Mouse (Mus musculus): ENCODE data around the gene Ubr2.

Gene Ubr2

DNA sequence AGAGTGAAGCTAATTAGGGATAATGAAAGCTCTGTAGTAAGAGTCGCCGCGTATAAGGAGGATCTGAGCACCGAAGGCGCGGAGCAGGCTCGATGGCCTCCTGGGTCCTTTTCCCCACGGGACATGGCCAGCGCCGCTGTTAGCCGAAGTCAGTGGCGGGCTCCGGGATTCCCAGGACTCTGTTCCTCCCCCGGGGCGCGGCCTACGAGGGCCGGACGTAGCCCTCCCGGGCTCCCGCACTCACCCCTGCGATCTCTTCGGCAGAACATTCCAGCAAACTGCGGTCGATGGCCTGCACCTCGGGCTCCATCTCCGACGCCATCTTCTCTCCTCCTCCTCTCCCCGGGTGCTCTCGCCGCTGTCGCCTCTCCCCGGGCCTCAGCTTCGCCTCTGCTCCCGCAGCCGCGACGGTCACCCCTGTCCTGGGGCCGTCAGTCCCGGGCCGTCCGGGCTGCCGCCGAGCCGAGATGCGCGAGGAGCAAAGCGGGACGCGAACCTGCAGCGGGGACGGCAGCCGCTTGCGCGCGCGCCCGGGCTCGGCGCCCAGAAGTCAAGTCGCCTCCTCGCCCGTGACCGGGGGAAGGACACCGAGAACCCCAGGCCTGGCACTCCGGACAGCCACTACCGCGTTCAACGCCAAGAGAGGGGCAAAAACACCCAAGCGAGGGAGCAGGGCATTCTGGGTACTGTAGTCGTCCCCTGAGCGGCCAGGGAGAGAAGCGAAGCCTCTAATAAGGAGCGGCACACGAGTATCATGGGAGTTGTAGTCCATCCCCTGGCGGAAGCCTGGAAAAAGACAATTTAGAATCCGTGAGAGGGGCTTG, at the start of gene Ubr2:
TSS of gene Ubr2 (minus strand) at position 659 of the 824 bp plus-strand sequence.
- DNase-seq, result peak; percentile 93

DNA sequence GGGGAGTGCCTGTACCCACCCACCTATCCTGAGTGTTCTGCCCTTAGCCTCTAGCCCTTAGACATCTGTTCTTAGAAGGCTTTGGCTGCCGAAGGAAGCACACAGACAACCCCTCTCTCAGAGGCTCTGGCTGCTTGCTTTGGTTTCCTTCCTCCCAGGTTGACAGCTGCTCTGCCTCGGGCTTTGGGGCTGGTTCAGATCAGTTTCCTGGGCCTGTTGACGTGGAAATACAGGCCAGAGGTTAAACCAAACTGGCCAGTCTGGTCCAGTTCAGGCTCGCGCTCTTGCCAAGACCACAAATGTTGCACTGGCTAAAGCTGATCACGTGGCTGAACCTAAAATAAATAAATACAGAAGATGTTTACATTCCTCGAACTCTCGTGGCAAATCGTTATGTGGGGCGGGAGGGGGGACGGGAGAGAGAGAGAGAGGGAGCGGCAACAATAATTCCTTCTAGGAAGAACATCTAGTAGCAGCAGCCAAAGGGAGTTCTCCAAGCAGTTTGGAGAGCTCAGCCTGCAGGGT, 49.5 kb upstream of the Ubr2 start:
- DNase-seq, result no peak

DNA sequence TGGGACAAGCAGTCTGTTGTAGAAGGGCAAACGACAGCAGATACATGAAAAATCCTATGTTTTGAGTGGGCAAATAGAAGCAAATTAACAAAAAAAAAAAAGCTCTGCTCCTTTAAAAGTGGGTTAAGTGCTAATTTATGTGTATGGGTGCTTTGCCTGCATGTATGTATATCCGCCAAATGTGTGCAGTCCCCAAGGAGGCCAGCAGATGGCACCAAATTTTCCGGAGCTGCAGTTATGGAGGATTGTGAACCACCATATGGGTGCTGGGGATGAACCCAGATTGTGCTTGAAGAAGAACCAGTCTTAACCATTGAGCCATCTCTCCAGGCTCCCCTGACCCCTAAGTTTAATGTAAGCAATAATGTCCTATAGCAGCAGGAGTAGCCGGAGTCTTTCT, 47.6 kb upstream of the Ubr2 start:
- no peak for DNase-seq

DNA sequence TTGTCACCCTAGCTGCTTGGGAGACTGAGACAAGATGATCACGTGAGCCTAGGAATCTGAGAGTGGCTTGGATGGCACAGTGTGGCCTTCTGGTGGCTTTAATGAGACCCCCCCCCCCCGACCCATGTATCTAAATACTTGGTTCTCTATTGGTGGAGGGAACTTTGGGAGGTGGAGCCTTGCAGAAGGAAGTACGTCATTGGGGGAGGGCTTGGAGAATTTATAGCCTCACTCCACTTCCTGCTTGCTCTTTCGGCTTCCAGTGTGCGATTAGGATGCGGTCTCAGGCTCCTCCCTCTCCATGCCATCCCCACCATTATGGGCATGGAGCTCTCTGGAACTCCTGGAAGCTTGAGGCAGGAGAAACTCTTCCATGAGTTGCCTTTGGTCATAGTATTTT, 46.1 kb upstream of the Ubr2 start:
- DNase-seq, result no peak

DNA sequence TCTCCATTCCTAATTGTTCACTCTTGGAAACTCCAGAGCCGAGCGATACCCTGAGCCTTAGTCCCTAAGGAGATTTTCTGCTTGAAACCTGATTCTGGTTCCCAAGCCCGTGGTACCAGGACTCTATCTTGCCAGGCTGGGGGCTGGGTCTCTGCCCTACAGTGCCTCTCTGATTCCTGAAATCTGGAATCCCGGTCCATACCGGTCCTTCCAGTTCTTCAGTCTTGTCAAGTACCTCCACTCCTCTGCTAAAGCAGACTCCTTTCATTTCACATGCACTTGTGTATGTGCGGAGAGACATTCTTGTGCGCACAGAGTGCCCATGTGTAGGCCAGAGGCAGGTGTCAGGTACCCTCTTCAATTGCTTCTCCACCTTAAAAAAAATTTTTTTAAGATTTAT, 44.8 kb upstream of the Ubr2 start:
- no peak for DNase-seq

DNA sequence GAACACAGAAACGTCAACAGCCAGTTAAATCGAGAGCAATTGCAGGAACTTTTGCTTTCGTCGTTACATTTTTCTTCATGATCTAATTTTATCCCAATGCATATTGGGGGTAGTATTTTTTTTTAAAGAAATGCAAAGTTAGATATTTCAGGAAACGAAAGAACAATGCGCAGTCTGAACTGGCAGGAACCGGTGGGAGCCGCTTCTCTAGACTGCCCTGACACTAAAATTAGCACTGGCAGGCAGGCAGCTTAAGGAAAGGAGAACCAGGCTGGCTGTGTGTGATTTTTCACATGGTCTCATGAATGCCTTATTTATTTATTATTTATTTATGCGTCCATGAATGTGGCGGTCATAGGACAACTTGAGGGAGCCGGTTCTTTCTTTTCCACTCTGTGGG, 44.3 kb upstream of the Ubr2 start:
- no peak for DNase-seq

DNA sequence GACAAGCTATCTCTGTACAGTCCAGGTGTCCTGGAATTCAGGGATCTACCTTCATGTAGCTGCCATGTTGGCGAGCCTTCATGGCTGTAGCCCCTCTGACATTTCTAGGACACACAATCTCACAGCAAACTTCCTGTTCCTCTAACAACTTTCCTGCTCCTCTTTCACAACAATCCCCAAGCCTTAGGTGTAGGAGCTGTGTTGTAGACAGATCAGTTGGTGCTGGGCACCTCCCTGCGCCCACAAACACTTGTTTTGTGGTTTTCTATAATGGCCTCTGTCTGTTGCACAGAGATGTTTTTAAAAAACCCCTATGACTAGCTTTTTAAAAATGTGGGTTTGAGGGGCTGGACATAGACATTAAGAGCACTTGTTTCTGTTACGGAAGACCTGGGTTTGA, 40.3 kb upstream of the Ubr2 start:
- DNase-seq, result no peak

DNA sequence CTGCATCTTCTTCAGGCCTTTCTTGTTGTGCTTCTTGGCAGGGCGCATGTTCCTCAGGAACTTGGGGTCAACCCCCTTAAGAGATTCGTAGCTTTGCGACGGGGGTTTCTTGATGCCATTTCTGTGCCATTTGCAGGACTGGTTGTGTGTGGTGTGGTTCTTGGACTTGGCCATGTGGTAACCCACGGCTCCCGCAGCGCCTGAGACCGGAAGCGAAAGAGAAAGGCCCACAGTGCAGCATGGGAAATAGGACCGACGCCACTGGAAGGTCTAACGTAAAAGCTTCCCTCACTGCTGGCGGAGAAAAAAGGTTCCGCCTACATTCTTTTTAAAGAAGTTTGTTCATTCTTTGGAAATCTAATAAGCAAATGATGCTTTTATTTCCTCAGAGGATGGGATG, 32.5 kb upstream of the Ubr2 start:
- DNase-seq, result no peak

DNA sequence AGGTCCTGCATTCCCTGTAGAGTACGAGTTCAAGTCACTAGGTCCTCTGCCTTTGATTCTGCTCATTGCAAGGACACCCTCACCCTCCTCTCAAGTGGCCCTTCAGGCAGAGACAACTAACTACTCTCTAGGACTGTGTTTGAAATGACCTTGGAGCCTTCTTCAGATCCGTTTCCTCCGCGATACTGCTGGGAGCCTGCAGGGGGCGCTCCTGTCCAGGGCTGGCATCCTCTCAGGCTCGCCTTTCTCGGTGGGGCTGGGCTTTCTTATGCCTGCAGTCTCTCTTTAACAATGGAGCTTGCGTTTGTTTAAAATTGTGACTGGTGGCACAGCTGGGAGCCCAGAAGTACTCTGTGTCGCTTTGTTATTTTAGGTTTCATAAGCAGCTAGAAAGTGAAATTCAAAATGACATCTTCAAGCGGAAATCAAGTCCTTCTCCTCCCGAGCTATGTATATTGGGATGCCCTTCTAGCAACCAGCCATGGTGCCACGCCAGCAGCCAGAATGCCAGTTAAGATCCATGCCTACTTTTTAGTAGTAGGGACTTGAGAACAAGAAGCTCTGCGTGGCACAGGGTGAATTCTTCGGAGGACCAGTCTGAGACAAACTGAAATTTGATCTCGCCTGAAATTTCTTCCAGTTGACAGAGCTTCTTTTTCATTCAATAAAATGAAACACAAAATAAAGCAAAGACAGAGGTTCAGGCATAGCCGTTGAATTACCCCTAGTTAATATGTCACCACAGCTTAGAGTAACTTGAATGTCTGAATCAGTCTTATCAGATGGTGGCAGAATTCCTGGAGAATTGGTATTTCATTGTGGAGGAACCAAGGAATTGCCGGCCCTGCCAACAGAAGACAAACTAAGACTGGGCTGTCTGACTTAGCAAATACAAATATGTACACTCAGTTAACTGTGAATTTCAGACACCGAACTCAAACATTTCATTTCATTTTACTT, 28.8 kb upstream of the Ubr2 start:
- DNase-seq, result peak; percentile 75

DNA sequence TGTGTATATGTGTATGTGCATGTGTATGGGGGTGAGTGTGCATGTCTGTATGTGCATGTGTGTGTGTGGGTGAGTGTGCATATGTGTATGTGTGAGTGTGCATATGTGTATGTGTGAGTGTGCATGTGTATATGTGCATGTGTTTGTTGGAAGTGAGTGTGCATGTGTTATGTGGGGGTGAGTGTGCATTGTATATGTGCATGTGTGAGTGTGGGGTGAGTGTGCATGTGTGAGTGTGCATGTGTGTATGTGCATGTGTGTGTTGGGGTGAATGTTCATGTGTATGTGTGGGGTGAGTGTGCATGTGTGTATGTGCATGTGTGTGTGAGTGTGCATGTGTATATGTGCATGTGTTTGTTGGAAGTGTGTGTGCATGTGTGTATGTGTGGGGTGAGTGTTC, 24.2 kb upstream of the Ubr2 start:
- no peak for DNase-seq

DNA sequence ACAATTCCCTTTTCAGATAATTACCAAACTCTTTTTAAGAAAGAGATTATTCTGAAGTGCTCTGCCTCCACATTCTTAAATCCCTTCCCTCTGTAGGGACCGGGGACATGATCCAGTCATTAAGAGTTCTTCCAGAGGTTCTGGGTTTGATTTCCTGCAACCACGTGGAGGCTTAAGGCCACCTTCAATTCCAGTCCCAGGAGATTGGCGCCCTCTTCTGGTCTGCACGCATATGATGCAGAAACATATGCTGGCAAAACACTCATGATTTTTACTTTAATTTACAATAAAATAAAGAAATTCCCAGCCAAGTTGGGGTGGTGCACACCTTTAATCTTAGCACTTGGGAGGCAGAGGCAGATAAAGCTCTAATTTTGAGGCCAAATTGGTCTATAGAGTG, 23.3 kb upstream of the Ubr2 start:
- peak; percentile 26 for DNase-seq

DNA sequence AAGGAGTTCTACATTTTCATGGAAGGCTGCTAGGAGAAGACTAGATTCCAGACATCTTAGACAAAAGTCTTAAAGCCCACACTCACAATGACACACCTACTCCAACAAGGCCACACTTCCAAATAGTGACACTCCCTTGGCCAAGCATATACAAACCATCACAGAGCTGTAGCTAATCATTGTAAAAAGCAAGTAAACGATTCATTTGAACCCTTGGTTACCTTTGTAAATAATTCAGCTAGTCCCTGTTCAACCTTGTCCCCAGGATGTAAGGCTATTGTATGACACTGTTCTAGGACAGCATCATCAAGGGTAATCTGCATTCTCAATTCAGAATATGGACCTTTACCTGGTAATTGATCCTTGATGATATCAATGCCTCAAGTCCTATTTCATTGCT, 14.4 kb upstream of the Ubr2 start:
- DNase-seq, result no peak

DNA sequence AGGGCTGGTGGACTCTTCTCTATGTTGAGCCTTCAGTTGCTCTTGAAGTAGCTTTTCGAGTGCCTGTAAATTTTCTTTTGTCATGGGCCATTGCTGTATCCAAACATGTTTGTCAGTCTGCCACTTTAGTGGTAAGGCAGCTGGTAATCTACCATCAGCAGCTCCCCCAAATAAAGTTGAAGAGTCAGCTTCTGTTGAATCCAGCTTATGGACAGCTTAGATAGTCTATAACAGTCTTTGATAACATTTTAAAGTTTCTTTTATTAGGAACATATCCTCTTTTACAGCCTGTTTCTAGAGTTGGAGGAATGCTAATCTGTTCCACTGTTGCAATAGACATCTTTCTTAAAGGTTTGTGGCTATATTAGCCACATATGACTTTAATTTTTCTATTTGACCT, 13.0 kb upstream of the Ubr2 start:
- no peak for DNase-seq

DNA sequence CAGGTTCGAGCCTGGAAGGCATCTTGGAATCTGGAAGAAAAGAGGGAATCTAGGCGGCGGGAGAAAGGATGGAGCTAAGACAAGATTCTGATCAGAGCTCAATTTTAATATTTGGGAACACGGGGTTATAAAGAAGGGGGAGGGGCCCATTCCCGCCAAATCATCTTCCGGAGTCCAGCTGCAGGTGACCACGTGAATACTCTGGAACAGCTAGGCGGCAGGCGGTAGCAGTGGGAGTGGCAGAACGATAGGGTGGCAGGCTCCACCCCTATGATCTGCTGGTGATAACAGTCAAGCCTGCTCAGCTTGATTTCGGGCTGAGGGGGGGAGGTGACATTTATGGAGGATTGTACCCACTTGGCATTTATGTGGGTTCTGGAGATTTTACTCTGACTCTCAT, 2.5 kb upstream of the Ubr2 start:
- no peak for DNase-seq

DNA sequence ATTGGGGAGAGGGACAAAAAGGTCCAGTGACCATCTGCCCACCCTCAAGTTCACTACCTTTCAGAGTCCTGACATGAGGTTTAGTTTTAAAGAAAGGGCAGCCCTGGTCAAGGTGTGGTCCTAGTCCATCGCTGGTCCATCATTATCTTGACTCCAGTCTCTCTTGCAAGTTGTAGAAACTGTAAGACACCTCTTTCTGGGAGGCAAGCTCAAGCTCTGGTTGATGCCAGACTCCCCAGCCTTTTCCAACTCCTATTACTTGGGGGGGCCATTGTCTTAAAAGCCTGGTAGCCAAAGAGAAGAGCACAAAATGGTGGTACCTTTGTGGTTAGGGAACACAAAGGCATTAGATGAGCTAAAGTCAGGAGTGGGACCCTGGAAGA, 1.3 kb upstream of the Ubr2 start:
- no peak for DNase-seq

DNA sequence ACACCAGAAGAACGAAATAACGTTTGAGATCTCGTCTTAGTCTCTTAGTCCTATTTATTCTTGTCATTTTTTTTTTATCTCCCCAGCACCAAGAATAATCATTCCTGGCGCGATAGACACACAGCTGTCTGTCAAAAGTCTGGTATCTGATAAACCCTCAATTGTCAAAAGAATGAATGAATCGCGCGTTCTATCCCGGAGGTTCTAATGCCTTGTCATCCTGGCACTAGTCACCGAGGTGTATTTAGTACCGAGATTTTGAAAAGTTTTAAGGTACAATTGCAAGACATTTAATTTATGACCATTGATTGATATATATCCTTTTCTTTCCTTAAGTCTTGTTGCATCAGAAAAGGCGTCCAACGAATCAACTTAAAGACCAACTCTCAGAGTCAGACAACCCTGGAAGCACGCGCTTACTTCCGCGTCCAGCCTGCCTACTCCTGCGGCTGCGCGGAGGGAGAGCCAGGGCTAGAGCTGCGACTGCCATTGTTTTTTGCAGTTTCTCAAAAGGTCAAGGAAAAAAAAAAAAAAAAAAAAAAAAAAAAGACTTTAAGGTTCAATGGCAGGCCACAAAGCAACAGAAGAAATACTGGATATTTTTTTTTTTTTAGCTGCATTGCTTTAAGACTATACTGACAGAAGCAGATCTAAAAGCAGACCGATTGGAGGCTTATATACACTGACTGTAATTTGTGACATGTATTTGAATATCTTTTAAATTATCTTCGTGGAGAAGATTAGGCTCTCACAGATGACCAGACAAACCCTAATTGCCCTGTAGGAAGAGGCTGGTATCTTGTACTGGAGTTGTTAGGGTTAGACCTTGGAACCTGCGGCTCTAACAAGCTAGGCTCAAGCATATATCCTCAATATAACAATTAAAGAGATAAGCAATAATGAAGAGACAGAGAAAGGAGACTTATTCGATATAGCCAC, 635 bp upstream of the Ubr2 start:
- peak; percentile 60 for DNase-seq

DNA sequence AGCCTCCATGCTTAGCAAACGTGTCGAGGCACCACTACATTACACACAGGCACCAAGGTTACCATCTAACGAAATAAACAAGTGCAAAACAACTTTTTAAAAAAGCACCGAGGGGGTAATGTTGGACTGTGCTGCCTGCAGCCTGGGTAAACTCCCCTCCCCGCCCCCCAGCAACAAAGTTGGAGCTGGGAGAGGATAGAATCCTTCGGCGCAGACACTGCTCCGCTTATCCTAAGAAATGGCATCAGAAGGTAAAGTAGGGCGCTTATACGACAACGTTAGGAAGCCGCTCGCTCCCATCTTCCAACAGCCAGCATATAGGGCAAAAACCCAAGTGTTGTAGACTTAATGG, 834 bp downstream of the Ubr2 start:
- DNase-seq, result no peak

DNA sequence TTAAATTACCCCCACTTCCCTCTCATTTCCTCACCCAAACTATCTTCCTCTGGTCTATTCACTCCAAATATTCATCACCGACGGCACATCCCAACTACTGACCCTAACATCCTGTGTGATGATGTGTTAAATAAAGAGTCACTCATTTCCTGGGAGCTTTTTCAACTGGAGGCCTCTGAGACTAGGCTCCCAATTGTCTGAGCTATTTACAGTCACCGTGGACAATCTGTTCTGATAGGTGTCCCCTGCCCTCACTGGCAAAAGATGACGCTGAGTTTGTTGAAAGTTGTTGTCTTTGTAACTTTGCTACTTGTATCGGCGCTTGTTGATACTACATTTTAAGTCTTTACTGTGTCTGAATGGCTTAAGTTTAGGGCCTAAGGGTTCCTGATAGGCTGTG, 1.3 kb downstream of the Ubr2 start:
- no peak for DNase-seq

DNA sequence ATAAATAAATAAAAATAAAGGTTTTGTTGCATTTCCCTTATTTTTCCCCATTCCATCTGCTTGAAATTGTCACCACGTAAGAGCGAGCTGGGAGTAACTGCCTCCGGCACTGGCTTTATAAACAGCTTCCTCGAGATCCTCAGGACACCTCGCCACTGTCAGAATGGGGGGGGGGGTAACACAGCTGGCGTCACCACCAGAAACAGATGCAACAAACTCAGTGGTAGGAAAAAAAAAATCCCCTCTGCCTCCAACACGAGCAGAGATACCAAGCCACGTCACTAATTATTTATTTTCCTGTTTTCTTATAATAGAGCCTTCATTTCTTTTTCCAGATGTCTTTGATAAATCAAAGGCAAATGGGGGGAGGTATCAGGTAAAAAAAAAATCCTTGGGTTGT, 1.9 kb downstream of the Ubr2 start:
- DNase-seq, result no peak

DNA sequence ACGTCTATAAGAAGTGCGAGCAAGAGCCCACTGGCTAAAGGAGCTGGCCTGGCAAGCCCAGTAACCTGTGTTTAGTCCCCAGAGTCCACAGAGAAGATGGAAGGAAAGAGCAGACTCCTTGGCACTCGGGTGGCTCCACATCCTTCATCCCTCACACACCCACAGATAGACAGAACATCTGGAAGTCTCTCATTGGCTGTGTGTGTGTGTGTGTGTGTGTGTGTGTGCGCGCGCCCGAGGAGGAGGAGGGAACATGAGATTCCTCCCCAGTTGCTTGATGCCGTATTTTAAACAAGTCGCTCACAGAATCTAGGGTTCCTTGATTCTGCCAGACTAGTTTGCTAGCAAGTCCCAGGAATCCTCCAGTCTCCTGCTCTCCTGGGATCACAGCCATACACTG, 3.6 kb downstream of the Ubr2 start:
- no peak for DNase-seq

DNA sequence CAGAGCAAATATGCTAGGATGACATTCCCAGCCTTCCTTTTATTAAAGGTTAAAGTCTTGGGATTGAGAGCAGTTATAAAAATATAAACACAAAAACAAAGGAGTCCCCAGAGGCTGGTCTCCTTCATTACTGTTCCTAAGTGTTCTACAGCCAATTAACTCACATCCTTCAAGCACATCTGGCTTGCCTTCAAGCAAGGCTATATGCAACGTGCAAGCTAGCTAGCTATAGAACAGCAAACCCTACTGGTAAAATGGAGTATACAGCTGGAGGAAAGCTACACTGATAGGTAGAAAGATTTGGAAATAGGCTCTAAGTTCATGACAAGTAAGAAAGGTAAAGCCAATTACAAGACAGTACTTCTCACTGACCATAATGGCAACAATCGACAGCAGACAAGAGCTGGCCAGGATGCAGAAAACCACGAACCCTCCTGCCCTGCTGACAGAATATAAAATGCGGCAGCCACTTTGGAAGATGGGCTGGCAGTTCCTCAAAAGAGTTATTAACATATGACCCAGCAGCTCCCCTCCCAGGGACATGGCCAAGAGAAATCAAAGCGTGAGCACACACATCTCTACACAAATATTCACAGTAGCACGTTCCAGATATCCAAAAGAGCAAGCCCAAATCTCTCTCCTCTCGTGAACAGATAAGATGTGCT, 4.5 kb downstream of the Ubr2 start:
- DNase-seq, result no peak

DNA sequence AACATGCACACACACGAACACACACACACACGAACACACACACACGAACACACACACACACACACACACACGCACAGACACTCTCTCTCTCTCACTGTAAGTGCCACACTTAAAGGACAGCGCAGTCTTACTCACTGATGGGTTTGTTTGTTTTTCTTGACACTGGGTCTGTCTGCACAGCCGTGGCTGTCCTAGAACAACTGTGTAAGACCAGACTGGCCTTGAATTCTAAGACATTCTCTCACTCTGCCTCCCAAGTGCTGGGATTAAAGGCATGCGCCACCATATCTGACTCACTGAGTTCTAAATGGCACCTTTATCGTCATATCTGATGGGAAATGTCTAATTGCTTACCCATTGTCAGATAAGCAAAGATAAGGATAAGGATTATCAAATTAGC, 7.1 kb downstream of the Ubr2 start:
- DNase-seq, result no peak

All from cerebellum, adult 11 months (tissue).